Mouse (Mus musculus) thymus, postnatal 36 days (tissue): ENCODE measurements around the gene Gpr183.

ENCODE experiments used
- DNase-seq, 2 experiments: peaks; one replicate each; pipeline ENCODE4 v3.0.0; 2022; ENCODE audit warnings: mixed read lengths in 2 of 2

Gpr183 gene

DNA sequence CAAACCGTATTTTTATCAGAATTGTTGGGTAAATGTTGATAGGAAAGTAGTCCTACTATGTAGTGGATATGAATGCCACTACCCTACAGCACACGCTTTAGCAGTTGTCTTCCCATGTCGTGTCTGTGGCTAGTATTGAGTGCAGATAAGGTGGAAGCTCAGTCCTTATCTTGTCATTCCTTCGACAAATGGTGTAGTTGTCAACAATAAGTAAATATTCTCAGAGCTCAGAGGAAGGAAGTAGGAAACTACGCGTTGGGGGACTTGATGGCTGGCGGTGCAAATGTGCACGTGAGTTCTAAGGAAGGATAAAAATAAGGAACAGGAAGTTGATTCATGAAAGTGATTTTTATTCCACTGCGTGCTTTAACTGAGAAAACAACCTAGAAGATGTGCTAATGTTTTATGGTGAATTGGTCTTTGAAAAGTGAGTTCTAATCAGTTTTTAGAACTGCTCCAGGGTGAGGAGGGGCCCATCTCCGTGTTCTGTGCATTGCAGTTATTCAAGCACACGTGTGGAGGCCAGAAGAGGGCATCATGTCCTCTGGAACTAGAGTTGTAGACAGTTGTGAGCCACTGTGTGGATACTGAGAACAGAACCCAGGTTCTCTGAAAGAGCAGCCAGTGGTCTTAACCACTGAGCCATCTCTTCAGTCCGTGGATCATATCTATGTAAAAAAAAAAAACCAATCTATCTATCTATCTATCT is 35.6 kb downstream of the Gpr183 start:
- DNase-seq = no peak

DNA sequence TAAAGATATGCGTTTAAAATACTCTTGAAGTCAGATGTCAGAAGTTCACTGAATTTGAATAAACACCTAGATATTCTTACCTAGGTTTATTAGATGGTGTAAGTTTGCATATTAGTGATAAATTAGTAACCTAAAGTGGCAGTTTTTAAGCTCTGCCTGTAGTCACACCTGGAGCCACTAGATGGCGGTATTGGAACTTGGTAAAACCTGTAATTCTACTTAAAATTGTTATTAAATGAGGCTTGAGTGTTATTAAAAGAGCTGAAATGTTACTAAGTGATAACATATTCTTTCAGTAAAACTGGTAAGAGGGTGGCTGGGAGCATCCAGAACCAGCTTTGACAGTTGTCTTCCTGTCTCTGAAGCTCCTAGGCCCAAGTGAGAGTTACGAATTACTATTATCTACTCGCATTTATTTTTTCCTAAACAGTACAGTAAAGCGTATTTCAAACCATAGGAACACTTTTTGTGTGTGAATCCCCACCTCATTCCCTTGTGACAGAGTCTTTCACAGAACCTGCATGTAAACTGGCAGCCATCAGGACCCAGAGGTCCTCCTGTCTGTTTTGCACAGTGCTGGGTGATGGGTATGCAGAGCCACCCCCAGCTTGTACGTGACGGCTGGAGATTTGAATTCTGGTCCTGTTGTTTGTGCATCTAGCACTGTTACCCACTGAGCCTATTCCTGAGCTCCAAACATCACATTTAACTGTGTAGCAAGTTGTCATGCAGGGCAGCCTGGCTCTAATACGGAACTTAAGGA is 36.4 kb downstream of the Gpr183 start:
- peak; percentile 39 to 48 for DNase-seq

DNA sequence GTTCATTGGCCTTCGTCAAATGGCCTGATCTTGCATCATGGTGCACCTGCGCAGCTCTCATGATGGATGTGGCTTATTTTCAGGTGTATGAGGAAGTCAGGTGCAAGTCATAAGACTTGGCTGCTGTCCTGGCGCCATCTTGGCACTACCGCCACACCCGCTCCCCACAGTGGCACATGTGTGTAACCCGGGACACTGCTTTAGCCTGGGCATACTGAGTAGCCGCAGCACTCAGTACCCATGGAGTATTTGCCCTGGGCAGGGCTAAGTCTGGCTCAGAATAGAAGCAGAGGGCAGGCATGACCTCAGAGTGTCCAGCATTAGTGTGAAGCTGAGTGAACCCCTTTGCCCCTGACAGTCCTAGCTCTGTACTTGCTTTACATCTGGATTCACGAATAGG is 37.5 kb downstream of the Gpr183 start:
- no peak for DNase-seq

DNA sequence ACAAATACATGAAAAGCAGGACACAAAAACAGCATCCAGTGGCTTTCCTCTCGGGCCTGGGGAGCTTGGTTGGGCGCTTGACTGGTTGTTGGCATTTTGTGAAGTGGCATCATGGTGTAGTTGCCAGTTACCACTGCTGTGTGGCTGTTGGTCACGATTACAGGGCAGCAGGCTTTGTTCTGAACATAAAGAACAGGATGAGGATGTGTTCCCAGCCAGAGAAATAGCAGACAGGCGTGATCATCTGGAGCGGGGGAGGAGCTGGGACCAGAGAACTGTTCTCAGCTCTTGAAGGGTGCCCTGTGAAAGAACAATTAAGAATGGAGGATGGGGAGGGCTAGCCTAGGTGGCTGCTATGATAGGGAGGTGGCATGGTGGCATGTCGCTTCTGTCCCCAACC is 38.1 kb downstream of the Gpr183 start:
- DNase-seq = no peak

DNA sequence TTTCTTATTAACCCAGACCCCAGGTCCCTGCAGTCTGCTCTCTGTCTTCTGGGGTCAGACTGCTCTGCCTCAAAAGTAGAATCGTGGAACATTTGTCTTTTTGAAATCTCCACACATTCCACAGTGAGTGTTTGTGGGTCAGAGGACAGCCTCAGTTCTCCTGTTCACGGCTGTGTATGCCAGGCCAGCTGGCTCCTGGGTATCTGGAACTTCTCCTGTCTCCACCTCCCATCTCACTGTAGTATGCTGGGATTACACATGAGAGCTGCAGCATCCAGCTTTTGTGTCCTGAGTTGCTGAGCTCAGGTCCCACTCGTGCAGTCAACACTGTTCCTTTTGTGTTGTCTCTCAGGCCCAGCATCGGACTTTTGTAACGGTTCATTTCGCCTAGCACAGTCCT is 40.1 kb downstream of the Gpr183 start:
- no peak for DNase-seq

DNA sequence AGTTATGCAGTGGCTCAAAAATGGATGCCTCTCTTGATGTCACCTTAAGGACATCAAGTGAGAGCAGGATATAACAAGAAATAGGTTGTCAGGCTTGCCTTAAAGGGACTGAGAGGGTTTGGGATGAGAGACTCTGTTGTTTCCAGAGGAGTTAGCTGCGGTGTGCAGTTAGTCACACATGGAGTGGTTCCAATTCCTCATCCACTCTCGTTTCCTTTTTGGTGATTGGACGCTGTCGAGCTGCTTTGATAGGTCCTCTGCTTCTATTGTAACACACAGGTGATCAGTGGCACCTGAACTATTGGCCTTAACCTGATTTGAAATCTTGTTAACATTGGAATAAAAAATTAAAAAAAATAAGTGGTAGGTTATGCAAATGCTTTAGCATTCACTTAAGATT is 42.3 kb downstream of the Gpr183 start:
- no peak for DNase-seq

DNA sequence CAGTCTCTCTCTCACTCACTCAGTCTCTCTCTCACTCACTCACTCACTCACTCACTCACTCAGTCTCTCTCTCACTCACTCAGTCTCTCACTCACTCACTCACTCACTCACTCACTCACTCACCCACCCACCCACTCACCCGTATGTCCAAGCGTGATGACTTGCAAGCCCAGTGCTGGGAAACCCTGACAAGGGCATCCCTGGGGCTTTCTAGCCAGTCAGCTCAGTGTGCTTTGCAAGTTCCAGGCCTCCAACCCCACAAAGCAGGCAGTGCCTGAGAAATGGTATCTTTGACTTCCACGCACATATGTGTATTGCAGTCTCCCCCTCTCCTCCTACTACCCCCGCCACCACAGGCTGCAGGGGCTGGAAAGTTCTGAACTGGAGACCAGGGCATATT is 43.0 kb downstream of the Gpr183 start:
- DNase-seq = no peak

DNA sequence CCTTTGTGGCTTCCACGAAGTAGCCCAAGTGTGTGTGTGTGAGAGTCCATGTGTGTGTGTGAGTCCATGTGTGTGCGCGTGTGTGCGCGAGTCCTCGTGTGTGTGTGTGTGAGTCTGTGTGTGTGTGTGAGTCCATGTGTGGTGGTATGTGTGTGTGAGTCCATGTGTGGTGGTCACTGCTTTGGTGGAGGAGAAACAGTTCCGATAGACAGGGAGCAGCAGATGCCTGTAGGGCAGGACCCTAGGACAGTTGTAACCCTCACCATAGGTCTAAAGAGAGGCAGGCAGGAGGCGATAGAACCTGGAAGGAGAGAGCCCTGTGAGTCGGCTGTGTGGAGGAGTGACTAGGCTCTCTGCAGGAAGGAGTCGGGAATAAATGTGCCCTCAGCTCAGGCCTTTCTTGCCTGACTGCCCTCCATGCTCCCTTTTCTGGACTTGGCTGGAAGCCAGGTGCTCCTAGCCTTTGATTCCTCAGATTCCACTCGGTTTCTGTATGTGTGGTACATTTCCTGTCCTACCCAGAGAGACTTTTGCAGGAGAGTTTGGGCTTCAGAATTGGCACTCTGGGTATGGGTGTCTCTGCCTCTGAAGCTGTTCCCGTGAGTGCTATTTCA is 44.4 kb downstream of the Gpr183 start:
- no peak for DNase-seq

DNA sequence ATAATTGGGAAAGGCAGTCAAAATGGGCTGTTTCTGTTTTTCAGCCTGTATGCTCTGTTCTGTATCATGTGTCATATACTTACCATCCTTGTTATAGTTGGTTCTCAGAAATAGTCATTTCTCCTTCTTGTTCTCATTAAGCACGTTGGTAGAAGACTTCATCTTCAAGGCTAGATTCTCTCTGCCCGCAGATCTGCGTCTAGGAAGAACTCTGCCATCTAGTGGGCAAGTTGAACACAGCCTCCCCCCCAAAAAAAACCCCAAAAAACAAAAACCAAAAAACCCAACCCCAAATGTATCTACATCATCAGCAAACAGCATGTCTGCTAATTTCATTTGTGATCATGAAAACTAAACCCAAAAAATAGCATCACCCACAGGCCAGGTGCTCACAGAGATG is 45.2 kb downstream of the Gpr183 start:
- DNase-seq = no peak

DNA sequence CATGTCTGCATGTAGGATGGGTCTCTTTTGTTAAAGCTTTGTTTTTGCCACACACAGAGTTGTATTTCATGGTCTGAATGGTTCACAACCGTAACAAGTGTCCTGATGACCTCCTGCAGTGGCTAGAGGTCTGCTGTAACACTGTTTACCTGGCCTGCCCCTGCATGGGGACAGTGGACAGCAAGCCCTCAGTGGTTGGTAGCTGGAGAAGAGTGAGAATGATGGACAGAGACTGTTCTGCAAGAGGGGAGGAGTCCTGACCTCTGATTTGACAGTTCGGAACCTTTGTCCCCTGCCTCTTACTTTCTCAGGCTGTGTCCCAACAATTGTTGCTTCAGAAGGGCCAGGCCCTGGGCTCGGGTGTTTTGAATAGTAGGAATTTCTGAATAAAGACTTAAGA is 46.7 kb downstream of the Gpr183 start:
- no peak for DNase-seq

DNA sequence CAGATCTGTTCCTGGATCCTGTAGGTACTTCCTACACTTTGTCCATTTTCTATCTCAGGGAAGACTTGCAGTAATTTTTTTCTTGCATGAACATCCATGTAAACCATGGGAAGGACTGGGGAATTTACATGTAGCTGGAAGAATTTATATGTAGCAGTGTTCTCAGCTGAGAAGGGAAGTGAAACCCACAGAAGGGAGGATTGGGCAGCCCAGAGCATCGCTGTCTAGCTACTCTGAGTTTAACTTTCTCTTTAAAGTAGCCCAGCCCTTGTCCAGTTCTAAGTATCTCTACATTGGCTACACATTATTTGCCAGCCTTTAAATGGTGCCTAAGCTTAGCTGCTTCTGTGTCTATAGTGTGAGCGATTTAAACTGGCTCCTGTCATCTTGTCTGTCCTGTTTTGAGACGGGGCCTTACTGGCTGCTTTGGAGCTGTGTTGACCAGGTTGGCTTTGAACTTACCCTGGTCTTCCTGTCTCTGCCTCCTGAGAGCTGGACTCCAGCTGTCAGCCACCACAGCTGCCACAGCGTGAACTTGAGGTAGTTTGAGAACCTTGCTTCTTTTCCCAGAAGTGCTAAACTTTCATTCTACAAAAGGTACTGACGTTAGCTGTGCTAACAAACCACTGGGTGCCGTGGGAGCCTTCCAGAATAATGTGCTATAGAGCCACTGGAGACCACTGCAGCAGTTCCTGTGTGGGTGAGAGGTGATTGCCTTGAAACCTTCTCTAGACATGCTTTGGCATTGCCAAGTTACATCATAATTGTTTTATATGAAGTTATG is 48.5 kb downstream of the Gpr183 start:
- DNase-seq = peak in 1 of 2 experiments; percentile 20

DNA sequence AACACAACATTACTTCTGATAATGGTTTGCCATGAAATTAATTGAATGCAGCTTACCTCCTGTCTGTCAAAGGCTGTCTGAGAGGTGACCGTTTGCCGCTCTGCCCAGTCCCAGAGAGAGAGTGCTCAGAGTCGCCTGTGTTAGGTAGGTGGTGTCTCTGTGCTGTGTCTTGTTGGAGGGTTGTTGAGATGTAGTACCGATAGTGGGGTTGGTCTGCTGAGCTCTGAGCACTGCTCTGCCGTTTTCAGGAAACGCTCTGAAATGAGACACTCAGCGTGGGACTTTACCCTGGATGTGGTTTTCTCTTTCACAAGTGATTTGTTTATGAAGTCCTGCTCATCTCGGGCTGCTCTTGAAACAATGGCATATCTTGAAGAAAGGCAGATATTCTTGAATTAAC is 49.4 kb downstream of the Gpr183 start, which contains the start of gene Gpr18:
Gene Gpr18, minus strand, starts transcription at position 161 of the 400 bp plus-strand sequence.
- DNase-seq = peak; percentile 50 to 57

DNA sequence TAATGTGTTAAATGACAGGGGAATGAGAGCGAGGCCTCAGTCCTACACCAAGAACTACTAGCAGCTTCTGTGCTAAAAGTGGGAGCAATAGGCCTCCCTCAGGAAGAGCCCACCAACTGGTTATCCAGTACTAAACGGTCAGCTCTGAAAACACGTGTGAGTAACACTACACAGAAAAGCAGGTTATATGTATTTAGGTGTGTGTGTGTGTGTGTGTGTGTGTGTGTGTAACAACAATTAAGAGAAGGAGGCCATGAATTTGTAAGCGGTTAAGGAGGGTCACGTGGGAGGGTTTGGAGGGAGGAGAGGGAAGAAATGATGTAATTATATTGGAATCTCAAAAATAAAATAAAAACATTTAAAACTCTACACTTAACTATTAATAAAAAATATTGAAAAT is 49.9 kb downstream of the Gpr183 start:
- no peak for DNase-seq

DNA sequence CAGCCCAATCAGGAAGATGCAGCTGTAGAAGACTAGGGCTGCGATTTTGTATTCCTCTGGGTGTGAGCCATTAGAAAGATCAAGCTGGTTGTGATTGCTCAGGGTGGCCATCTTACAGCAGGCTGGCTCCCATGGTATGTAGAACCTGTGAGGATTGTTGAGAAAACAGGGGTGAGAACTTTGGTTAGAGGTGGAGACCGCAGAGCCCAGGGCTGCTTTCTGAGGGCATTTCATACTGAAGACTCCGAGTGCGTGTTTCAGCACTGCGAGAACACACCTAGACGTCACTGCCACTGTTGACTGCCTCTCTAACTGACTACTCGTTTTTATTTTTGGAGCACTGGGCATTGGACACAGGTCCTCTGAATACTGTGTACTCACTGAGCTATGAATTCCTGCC is 52.5 kb downstream of the Gpr183 start:
- no peak for DNase-seq

DNA sequence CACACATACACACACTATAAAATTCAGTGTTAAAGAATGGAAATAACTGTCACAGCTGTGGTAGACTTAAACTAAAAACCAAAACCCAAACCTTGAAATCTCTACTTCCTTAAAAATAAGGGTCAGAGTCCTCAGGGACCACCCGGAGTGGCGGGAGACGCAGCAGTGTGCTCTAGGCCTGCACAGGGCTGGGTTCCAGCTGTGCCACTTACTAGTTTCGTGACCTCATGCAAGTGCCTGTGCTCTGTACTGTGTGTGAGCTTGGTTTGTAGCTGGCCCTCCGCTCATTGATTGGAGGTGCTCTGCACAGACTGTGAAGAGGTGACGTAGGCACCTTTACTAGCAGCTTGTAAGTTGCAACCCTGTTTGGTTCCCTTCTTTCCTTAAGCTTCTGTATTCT is 55.1 kb downstream of the Gpr183 start:
- no peak for DNase-seq

DNA sequence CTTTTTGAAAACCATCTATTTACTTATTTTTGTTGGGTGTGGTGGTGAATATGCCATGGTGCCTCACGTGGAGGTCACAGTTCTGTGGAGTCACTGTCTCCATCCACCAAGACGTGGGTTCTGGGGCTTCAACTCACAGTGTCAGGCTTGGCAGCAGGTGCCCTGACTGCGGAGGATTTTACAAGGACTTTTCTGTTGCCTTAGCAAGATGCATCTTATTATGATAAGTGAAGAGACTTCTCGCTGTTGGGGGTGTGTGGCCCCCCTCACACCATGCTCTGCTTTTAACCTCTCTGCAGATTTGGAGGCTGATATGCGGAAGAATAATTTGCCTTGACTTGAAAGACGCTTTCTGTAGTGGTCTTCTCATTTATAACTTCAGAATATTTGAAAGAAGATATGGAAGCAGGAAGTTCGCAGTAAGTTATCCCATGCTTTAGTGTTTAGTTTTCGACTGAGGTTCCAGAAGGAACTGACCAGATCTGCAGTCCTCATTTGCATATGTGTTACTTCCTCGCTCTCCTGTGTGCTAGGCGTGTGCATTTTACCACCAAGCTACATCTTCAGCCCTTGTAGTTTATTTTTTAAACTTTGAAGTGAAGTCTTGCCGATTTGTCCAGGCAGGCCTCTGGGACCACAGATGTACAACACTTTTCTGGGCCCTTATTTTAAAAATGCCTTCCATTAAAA is 57.9 kb downstream of the Gpr183 start:
- peak in 1 of 2 experiments; percentile 27 for DNase-seq

DNA sequence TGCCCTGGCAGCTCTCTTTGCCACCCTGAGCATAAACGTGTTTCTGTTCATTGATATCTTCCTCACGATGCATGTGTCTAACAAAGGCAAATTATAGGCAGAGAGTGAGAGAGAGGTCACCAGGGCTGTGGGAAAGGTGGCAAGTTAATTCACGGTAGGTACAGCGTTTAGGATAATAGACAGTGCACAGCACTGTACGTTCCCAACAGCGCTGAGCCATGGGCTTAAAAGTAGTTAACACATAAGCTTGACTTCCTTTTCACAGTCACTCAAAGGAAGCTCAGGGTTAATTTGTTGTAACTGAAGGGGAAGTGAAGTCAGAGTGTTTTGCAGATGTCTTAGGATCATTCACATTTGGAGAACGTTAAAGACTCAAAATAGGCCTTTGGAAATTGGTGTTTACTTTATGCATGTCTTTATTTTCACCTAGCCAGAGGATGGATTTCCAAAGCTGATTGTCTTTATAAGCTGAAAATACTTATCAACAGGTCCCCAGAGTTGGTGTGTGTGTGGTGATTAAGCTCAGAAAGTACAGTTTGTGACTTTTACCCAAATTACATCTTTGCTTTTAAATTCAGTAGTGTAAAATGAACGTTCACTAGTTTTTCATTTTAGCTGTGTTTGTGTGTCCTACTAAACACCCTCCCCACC is 58.5 kb downstream of the Gpr183 start:
- peak in 1 of 2 experiments; percentile 19 for DNase-seq

DNA sequence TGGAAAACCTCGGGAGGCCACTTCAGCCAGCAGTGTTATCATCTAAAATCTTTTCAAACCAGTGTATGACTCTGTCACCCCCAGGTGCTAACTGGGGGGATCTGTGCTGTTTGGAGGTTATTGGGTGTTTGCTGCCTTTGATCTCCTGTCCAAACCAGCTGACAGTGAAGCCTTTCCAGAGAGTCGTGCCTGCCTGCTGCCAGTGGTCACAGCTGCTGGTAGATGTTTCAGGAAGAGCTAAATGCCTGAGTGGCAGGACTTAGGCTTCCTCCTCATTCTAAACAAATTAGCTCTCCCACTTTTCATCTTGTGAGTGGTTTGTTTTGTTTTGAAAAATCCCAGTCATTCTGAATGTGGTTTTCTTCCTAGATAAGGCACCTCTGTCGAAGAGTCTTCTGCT is 60.2 kb downstream of the Gpr183 start:
- no peak for DNase-seq

DNA sequence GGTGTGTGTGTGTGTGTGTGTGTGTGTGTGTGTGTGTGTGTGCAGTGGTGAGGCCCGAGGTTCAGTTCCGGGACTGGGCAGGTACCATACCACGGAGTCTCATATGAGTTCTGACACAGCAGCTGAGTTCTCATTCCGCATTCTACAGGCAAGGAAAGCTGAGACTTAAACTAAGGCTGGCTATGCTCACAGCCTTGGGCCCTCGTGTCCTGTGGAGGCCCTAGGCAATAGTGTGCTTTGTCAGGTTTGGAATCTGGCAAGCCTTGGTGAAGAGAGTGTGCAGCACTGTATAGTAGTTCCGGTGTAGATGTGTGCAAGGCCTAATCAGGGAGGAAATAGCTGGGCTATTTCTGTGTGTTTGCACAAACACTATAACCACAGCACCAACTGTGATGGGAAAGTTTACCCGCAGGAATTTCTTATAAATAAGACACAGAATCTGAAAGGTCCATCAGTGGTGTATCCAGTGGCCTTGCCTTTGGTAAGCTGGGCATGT is 61.6 kb downstream of the Gpr183 start:
- DNase-seq = peak in 1 of 2 experiments; percentile 33
